9 mouse cellular contexts compared by ENCODE assay signal in genomic region chr13:36578569-36579333, GRCm38 (mm10).
A peak's percentile ranks its signal among the peaks of the same experiment; 100 is the strongest.
DNase-seq lines count a peak whose midpoint lies in the region; ATAC-seq and TF ChIP-seq lines count a peak whose summit lies in the region.
"Had no signal": no experiment of that assay in that cellular context is flagged by ENCODE, and none has a peak within 500 bp of the region (broad histone marks: within the 10 kb centered on the region; RNA-seq: fewer than 3 reads in every experiment).

No protein-coding gene starts in this region.

- 3% methylated on average over 41 of the region's 41 CpGs for WGBS in liver, postnatal 0 days (ENCODE audit: insufficient replicate concordance)

- peaks cover 10% of the 10 kb centered on the region for H3K4me1 ChIP-seq in liver, postnatal 0 days (ENCODE audit: insufficient read depth)

- peak; percentile 83 for ATAC-seq in frontal cortex, adult (ENCODE audit: low TSS enrichment)
- ATAC-seq in liver, postnatal 0 days: peak; percentile 95
- ATAC-seq: Patski had no signal

- peak overlapping the region; percentile 57 for H3K9ac ChIP-seq in liver, postnatal 0 days (replicated peaks)

- TF ChIP-seq EP300 in liver, postnatal 0 days (IDR thresholded peaks at IDR 0.05; ENCODE audit: low read depth): no peak

- peak overlapping the region; percentile 88 for H3K27ac ChIP-seq in liver, postnatal 0 days (ENCODE audit: low read depth)

- peak; percentile 55 for TF ChIP-seq CTCF in liver, postnatal 0 days (IDR thresholded peaks at IDR 0.05; ENCODE audit: low read depth)

- H3K4me3 ChIP-seq in liver, postnatal 0 days (ENCODE audit: low read depth, low read length): peak overlapping the region; percentile 44

- H3K36me3 ChIP-seq in liver, postnatal 0 days (replicated peaks; ENCODE audit: insufficient read depth, low read length): no peaks in the 10 kb centered on the region

- peak overlapping the region; percentile 64 for H3K4me2 ChIP-seq in liver, postnatal 0 days (ENCODE audit: low read depth, low read length)

- 0 out of 2 replicates have a peak, but pooled peaks cover 3% of the 10 kb centered on the region for H3K27me3 ChIP-seq in liver, postnatal 0 days (ENCODE audit: insufficient read depth, low read length)
- H3K27me3 ChIP-seq: Patski had no signal

- DNase-seq in Muller cell, postnatal 12 days (ENCODE audit: inconsistent ontology term): peak; percentile 87
- peak; percentile 90 for DNase-seq in cerebellum, adult 9-10 months
- peak; percentile 62 for DNase-seq in heart, postnatal 4 days
- DNase-seq in layer of hippocampus, adult 8-10 months (ENCODE audit: low spot score in 2 of 2): peak; percentile 84 to 85
- DNase-seq in liver, postnatal 0 days: peak; percentile 77
- DNase-seq in ovary, postnatal 10 days (ENCODE audit: low spot score): peak; percentile 24
- DNase-seq in urinary bladder, postnatal 4 days (ENCODE audit: low spot score in 2 of 2): peak; percentile 48 to 67

- H3K9me3 ChIP-seq in liver, postnatal 0 days (ENCODE audit: low read length): no peaks in the 10 kb centered on the region

Comparison
In these comparisons a context has a peak if more than half of its experiments do, and no peak if none do; other contexts are left out.
1. Peak in every context shown above with its lines: DNase-seq, ATAC-seq, H3K4me3 ChIP-seq and H3K27ac ChIP-seq.
2. DNase-seq: peak in every context shown above with its lines; median percentile 90 in cerebellum, adult 9-10 months; 87 in Muller cell, postnatal 12 days; 84 in layer of hippocampus, adult 8-10 months; 77 in liver, postnatal 0 days; 62 in heart, postnatal 4 days; 58 in urinary bladder, postnatal 4 days; 24 in ovary, postnatal 10 days.